Mouse (Mus musculus): ENCODE measurements at regions not wholly inside any gene's neighbourhood (a gene's known extent, or its start where the extent isn't known, plus 50 kb on each side); places are given as distances from the start of the nearest gene placed in this dataset.

DNA sequence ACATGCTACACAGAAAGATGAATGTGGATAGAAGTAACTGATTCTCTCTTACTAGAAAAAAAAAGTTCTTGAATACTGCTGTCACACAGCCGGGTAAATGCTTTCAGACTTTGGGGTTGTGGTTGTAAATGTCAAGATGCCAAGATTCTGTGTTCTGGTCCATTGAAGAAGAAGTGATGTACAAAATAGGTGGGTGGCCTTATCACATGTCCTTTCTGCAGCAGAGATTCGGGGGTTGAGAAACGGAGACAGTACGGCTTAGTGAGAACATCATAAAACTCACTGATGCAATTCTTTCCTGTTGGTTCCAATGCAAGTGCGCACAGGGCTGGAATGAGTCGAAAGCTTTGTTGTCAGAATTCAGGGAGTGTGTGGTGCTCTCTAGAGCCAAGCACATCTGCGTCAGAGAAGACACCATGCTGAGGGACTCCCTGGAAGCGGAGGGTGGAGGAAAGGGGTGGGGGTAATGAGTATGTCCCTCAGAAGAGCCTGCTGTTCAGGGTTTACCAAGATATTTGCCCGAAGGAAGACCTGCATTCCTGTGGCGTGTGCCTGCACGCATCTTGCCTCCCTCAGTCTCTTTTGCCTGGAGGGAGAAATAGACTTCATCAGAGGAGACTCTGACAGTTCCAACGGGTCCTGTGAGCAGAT lies 160.1 kb downstream of the Kcna5 start:
- Histone ChIP-seq H3K4me1 (ENCODE audit: control insufficient read depth, insufficient read depth, low read length) (no peaks in the 10 kb centered on the region), H3K27me3 (ENCODE audit: control insufficient read depth, insufficient read depth, low read length, poor library complexity, severe bottlenecking) (no peaks in the 10 kb centered on the region), H3K9me3 (replicated peaks; ENCODE audit: control insufficient read depth, insufficient read depth, low read length, poor library complexity, severe bottlenecking) (no peaks in the 10 kb centered on the region), H3K36me3 (ENCODE audit: control insufficient read depth, insufficient read depth, low read length, poor library complexity, severe bottlenecking) (no peaks in the 10 kb centered on the region), H3K27ac (ENCODE audit: insufficient read depth, low read length) (no peak overlapping the region), H3K4me3 (ENCODE audit: low read depth, low read length) (no peak overlapping the region), H3K9ac (ENCODE audit: low read depth, poor library complexity, severe bottlenecking) (no peak overlapping the region)
- TF ChIP-seq EP300 (IDR thresholded peaks at IDR 0.05; ENCODE audit: insufficient read depth, low read depth, low read length), result no peak

- no peaks in the 10 kb centered on the region for H3K27me3 ChIP-seq (ENCODE audit: control insufficient read depth, insufficient read depth, low read length, poor library complexity, severe bottlenecking)
- H3K9me3 ChIP-seq (replicated peaks; ENCODE audit: control insufficient read depth, insufficient read depth, low read length, poor library complexity, severe bottlenecking), result no peaks in the 10 kb centered on the region
- no peaks in the 10 kb centered on the region for H3K36me3 ChIP-seq (ENCODE audit: control insufficient read depth, insufficient read depth, low read length, poor library complexity, severe bottlenecking)
- no peaks in the 10 kb centered on the region for H3K4me1 ChIP-seq (ENCODE audit: control insufficient read depth, insufficient read depth, low read length)
- no peak overlapping the region for H3K9ac ChIP-seq (ENCODE audit: low read depth, poor library complexity, severe bottlenecking)
- H3K4me3 ChIP-seq (ENCODE audit: low read depth, low read length), result no peak overlapping the region
- H3K27ac ChIP-seq (ENCODE audit: insufficient read depth, low read length), result no peak overlapping the region
- TF ChIP-seq EP300 (IDR thresholded peaks at IDR 0.05; ENCODE audit: insufficient read depth, low read depth, low read length) (no peak), CTCF (IDR thresholded peaks at IDR 0.05; ENCODE audit: low read depth, low read length) (peak; percentile 22), POLR2A (IDR thresholded peaks at IDR 0.05; ENCODE audit: insufficient read depth, low read length) (no peak)
These were observed 163.2 kb downstream of the Kcna5 start for GRCm38 (mm10) chr6:126371971-126372370.

- TF ChIP-seq CTCF (IDR thresholded peaks at IDR 0.05; ENCODE audit: low read depth, low read length), result no peak
- no peak for TF ChIP-seq POLR2A (IDR thresholded peaks at IDR 0.05; ENCODE audit: insufficient read depth, low read length)
- no peak for TF ChIP-seq EP300 (IDR thresholded peaks at IDR 0.05; ENCODE audit: insufficient read depth, low read depth, low read length)
- H3K4me3 ChIP-seq (ENCODE audit: low read depth, low read length), result no peak overlapping the region
- H3K27ac ChIP-seq (ENCODE audit: insufficient read depth, low read length), result no peak overlapping the region
- H3K4me1 ChIP-seq (ENCODE audit: control insufficient read depth, insufficient read depth, low read length), result no peaks in the 10 kb centered on the region
- H3K27me3 ChIP-seq (ENCODE audit: control insufficient read depth, insufficient read depth, low read length, poor library complexity, severe bottlenecking), result no peaks in the 10 kb centered on the region
- no peaks in the 10 kb centered on the region for H3K9me3 ChIP-seq (replicated peaks; ENCODE audit: control insufficient read depth, insufficient read depth, low read length, poor library complexity, severe bottlenecking)
- no peaks in the 10 kb centered on the region for H3K36me3 ChIP-seq (ENCODE audit: control insufficient read depth, insufficient read depth, low read length, poor library complexity, severe bottlenecking)
- H3K9ac ChIP-seq (ENCODE audit: low read depth, poor library complexity, severe bottlenecking), result no peak overlapping the region
These were observed 163.7 kb downstream of the Kcna5 start for GRCm38 (mm10) chr6:126371489-126371888.

- Histone ChIP-seq H3K36me3 (ENCODE audit: control insufficient read depth, insufficient read depth, low read length, poor library complexity, severe bottlenecking) (no peaks in the 10 kb centered on the region), H3K4me3 (ENCODE audit: low read depth, low read length) (no peak overlapping the region), H3K4me1 (ENCODE audit: control insufficient read depth, insufficient read depth, low read length) (no peaks in the 10 kb centered on the region), H3K9me3 (replicated peaks; ENCODE audit: control insufficient read depth, insufficient read depth, low read length, poor library complexity, severe bottlenecking) (no peaks in the 10 kb centered on the region), H3K27ac (ENCODE audit: insufficient read depth, low read length) (no peak overlapping the region), H3K27me3 (ENCODE audit: control insufficient read depth, insufficient read depth, low read length, poor library complexity, severe bottlenecking) (no peaks in the 10 kb centered on the region), H3K9ac (ENCODE audit: low read depth, poor library complexity, severe bottlenecking) (no peak overlapping the region)
- TF ChIP-seq POLR2A (IDR thresholded peaks at IDR 0.05; ENCODE audit: insufficient read depth, low read length) (no peak), CTCF (IDR thresholded peaks at IDR 0.05; ENCODE audit: low read depth, low read length) (no peak), EP300 (IDR thresholded peaks at IDR 0.05; ENCODE audit: insufficient read depth, low read depth, low read length) (no peak)
These were observed 169.7 kb downstream of the Kcna5 start for GRCm38 (mm10) chr6:126365495-126365894.

DNA sequence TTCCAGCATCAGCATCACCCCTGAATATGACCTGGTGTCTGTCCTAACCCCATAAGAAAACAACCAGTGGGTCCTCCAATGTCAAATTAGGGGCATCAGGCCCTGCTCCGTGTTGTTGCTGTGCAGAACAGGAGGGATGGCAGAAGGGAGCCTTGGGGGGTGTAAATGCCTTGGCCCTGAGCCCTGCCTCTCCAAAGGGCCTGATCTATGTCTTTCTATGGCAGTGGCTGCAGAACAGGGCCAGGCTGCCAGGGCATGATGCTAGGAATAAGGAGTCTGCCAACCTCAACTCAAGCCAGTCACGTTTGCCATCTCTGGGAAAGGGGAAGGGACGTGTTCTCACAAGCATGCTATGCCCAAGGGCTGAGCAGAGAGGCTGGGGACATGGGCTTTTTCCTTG lies 172.9 kb downstream of the Kcna5 start:
- TF ChIP-seq EP300 (IDR thresholded peaks at IDR 0.05; ENCODE audit: insufficient read depth, low read depth, low read length), result no peak
- no peak for TF ChIP-seq POLR2A (IDR thresholded peaks at IDR 0.05; ENCODE audit: insufficient read depth, low read length)
- no peak for TF ChIP-seq CTCF (IDR thresholded peaks at IDR 0.05; ENCODE audit: low read depth, low read length)
- no peak overlapping the region for H3K4me3 ChIP-seq (ENCODE audit: low read depth, low read length)
- H3K9me3 ChIP-seq (replicated peaks; ENCODE audit: control insufficient read depth, insufficient read depth, low read length, poor library complexity, severe bottlenecking), result no peaks in the 10 kb centered on the region
- no peaks in the 10 kb centered on the region for H3K4me1 ChIP-seq (ENCODE audit: control insufficient read depth, insufficient read depth, low read length)
- no peak overlapping the region for H3K9ac ChIP-seq (ENCODE audit: low read depth, poor library complexity, severe bottlenecking)
- H3K36me3 ChIP-seq (ENCODE audit: control insufficient read depth, insufficient read depth, low read length, poor library complexity, severe bottlenecking), result no peaks in the 10 kb centered on the region
- no peaks in the 10 kb centered on the region for H3K27me3 ChIP-seq (ENCODE audit: control insufficient read depth, insufficient read depth, low read length, poor library complexity, severe bottlenecking)
- no peak overlapping the region for H3K27ac ChIP-seq (ENCODE audit: insufficient read depth, low read length)

- H3K4me3 ChIP-seq (ENCODE audit: low read depth, low read length), result no peak overlapping the region
- H3K27ac ChIP-seq (ENCODE audit: insufficient read depth, low read length), result no peak overlapping the region
- TF ChIP-seq EP300 (IDR thresholded peaks at IDR 0.05; ENCODE audit: insufficient read depth, low read depth, low read length), result no peak
- TF ChIP-seq POLR2A (IDR thresholded peaks at IDR 0.05; ENCODE audit: insufficient read depth, low read length), result no peak
- no peak for TF ChIP-seq CTCF (IDR thresholded peaks at IDR 0.05; ENCODE audit: low read depth, low read length)
- H3K36me3 ChIP-seq (ENCODE audit: control insufficient read depth, insufficient read depth, low read length, poor library complexity, severe bottlenecking), result no peaks in the 10 kb centered on the region
- no peaks in the 10 kb centered on the region for H3K9me3 ChIP-seq (replicated peaks; ENCODE audit: control insufficient read depth, insufficient read depth, low read length, poor library complexity, severe bottlenecking)
- H3K9ac ChIP-seq (ENCODE audit: low read depth, poor library complexity, severe bottlenecking), result no peak overlapping the region
- no peaks in the 10 kb centered on the region for H3K27me3 ChIP-seq (ENCODE audit: control insufficient read depth, insufficient read depth, low read length, poor library complexity, severe bottlenecking)
- H3K4me1 ChIP-seq (ENCODE audit: control insufficient read depth, insufficient read depth, low read length), result no peaks in the 10 kb centered on the region
These were observed 181.9 kb downstream of the Kcna5 start for GRCm38 (mm10) chr6:126353346-126353745.

Data from ES-Bruce4 (cell line).